25 mouse cellular contexts compared by ENCODE assay signal in the genomic region with DNA sequence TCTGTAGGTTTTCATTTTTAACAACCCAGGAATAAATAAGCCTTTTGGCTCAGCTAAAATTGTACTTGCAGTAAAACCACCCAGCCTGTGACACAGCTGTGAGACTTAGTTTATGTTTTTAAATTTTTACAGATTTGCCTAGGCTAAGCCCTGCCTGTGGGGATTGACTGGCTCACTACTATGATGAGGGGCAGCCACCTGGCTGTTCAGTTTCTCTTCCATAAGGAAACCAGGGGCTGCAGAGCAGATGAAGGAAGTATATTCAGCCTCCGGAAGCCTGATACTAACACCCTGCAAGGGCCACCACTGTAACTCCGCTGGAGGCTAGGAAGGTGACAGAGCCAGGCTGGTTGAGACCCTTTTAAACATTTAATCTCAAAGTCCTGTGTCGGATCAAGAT. TPM values are rescaled to one million over a fixed set of nuclear protein-coding genes. Genes with fewer than 3 reads are reported as not detected.
A peak's percentile ranks its signal among the peaks of the same experiment; 100 is the strongest.
DNase-seq lines count a peak whose midpoint lies in the region; ATAC-seq and TF ChIP-seq lines count a peak whose summit lies in the region.
"Had no signal": no experiment of that assay in that cellular context is flagged by ENCODE, and none has a peak within 500 bp of the region (broad histone marks: within the 10 kb centered on the region; RNA-seq: fewer than 3 reads in every experiment).

No protein-coding gene starts in this region.

- WGBS in hindbrain, postnatal 0 days = 67% methylated on average over 3 of the region's 3 CpGs
- WGBS in midbrain, embryonic 15.5 days = 70% methylated on average over 3 of the region's 3 CpGs

- peak overlapping the region; percentile 70 for H3K27ac ChIP-seq in layer of hippocampus, adult 2 months
- H3K27ac ChIP-seq in hindbrain, postnatal 0 days = peak overlapping the region; percentile 26; the same call in 1 of the 2 replicates
- peak overlapping the region; percentile 73 for H3K27ac ChIP-seq in midbrain, embryonic 15.5 days
- H3K27ac ChIP-seq: embryonic facial prominence, embryonic 15.5 days; liver, embryonic 12.5 days; lung, embryonic 15.5 days; stomach, postnatal 0 days had no signal

- H3K9me3 ChIP-seq in hindbrain, postnatal 0 days (ENCODE audit: low read length) = no peaks in the 10 kb centered on the region
- H3K9me3 ChIP-seq in midbrain, embryonic 15.5 days = no peaks in the 10 kb centered on the region
- H3K9me3 ChIP-seq: embryonic facial prominence, embryonic 15.5 days; liver, embryonic 12.5 days; lung, embryonic 15.5 days had no signal

- H3K4me2 ChIP-seq in hindbrain, postnatal 0 days (ENCODE audit: low read depth, low read length) = no peak overlapping the region
- no peak overlapping the region for H3K4me2 ChIP-seq in midbrain, embryonic 15.5 days
- H3K4me2 ChIP-seq: embryonic facial prominence, embryonic 15.5 days; liver, embryonic 12.5 days; lung, embryonic 15.5 days had no signal

- H3K27me3 ChIP-seq in hindbrain, postnatal 0 days (ENCODE audit: insufficient read depth, low read length) = no peaks in the 10 kb centered on the region
- no peaks in the 10 kb centered on the region for H3K27me3 ChIP-seq in midbrain, embryonic 15.5 days (replicated peaks)
- H3K27me3 ChIP-seq: embryonic facial prominence, embryonic 15.5 days; liver, embryonic 12.5 days; lung, embryonic 15.5 days had no signal

- H3K36me3 ChIP-seq in hindbrain, postnatal 0 days (ENCODE audit: insufficient read depth, low read length) = no peaks in the 10 kb centered on the region
- no peaks in the 10 kb centered on the region for H3K36me3 ChIP-seq in midbrain, embryonic 15.5 days (replicated peaks)
- H3K36me3 ChIP-seq: embryonic facial prominence, embryonic 15.5 days; liver, embryonic 12.5 days; lung, embryonic 15.5 days had no signal

- TF ChIP-seq CTCF in layer of hippocampus, adult 2 months (conservative IDR thresholded peaks at IDR 0.05) = no peak
- no peak for TF ChIP-seq CTCF in hindbrain, postnatal 0 days (IDR thresholded peaks at IDR 0.05; ENCODE audit: low read depth)

- DNase-seq in layer of hippocampus, adult 2 months (ENCODE audit: low spot score in 2 of 2) = no peak
- no peak for DNase-seq in layer of hippocampus, adult 8-10 months (ENCODE audit: low spot score in 2 of 2)
- DNase-seq in hindbrain, postnatal 0 days (ENCODE audit: low spot score) = no peak
- no peak for DNase-seq in cerebellum, adult 11 months
- no peak for DNase-seq in lung, postnatal 10 days
- DNase-seq: adrenal gland, postnatal 25 days; cerebellum, adult 9-10 months; kidney, adult 8-10 months; kidney, postnatal 25 days; right cerebral cortex, postnatal 25 days; thymus, postnatal 14 days had no signal

- peaks cover 31% of the 10 kb centered on the region for H3K4me1 ChIP-seq in hindbrain, postnatal 0 days (ENCODE audit: insufficient read depth, low read length)
- H3K4me1 ChIP-seq in midbrain, embryonic 15.5 days = peaks cover 75% of the 10 kb centered on the region

- H3K4me3 ChIP-seq in layer of hippocampus, adult 2 months = no peak overlapping the region
- no peak overlapping the region for H3K4me3 ChIP-seq in hindbrain, postnatal 0 days (ENCODE audit: low read length)
- H3K4me3 ChIP-seq in midbrain, embryonic 15.5 days = no peak overlapping the region
- H3K4me3 ChIP-seq: embryonic facial prominence, embryonic 15.5 days; liver, embryonic 12.5 days; lung, embryonic 15.5 days had no signal

- peak; percentile 64; the same call in 1 of the 2 replicates for ATAC-seq in granulocyte monocyte progenitor cell, adult 5-6 weeks (replicated peaks; ENCODE audit: poor library complexity, severe bottlenecking)
- ATAC-seq in hindbrain, postnatal 0 days = no peak
- no peak for ATAC-seq in midbrain, embryonic 15.5 days (replicated peaks)
- ATAC-seq in monocyte, adult 5-6 weeks (replicated peaks; ENCODE audit: insufficient number of reproducible peaks, low FRiP score, low TSS enrichment, poor library complexity, severe bottlenecking) = no peak
- ATAC-seq: liver, embryonic 12.5 days had no signal

- H3K9ac ChIP-seq in hindbrain, postnatal 0 days (replicated peaks; ENCODE audit: low read length) = no peak overlapping the region
- H3K9ac ChIP-seq in midbrain, embryonic 15.5 days = no peak overlapping the region
- H3K9ac ChIP-seq: embryonic facial prominence, embryonic 15.5 days; liver, embryonic 12.5 days; lung, embryonic 15.5 days had no signal

RNA-seq across cellular contexts. Expression of a gene that starts 54.5 kb away (rescaled TPM):
- not detected for total RNA-seq in layer of hippocampus, adult 2 months (2021)
- total RNA-seq in layer of hippocampus, adult 8-10 months (2022) = not detected
- total RNA-seq in granulocyte monocyte progenitor cell, adult 5-6 weeks (2014; fragmentation: Nextera tagmentation) = not detected in 2 replicates
- not detected in 2 replicates for total RNA-seq in granulocyte monocyte progenitor cell, adult 5-6 weeks (2017)
- not detected in 2 replicates for total RNA-seq in hindbrain, postnatal 0 days (2014; rRNA removed)
- not detected in 2 replicates for polyA plus RNA-seq in hindbrain, postnatal 0 days (2015; fragmentation: Nextera tagmentation; extraction: Ambion mirVana)
- polyA plus RNA-seq in midbrain, embryonic 15.5 days (2015; fragmentation: Nextera tagmentation; extraction: Ambion mirVana) = not detected in 2 replicates
- not detected in 3 replicates for total RNA-seq in monocyte, adult 5-6 weeks (2017)
- total RNA-seq: adrenal gland, postnatal 25 days; layer of hippocampus, postnatal 10 days; left cerebral cortex, postnatal 10 days; megakaryocyte, adult 5-6 weeks had no signal
- polyA plus RNA-seq: C2C12; embryonic facial prominence, embryonic 15.5 days; forebrain, embryonic 11.5 days; gonadal fat pad, adult 2 months; heart, embryonic 14.5 days; liver, embryonic 12.5 days; lung, embryonic 15.5 days; stomach, postnatal 0 days had no signal
